Mouse (Mus musculus): ENCODE data around the gene Slc25a27.

GRCm38 (mm10) chr17:43716601-43717000 lies 49.6 kb upstream of the Slc25a27 start:
- TF ChIP-seq CTCF (IDR thresholded peaks at IDR 0.05; ENCODE audit: borderline replicate concordance, extremely low read depth, insufficient read depth, insufficient read length) (no peak), POLR2A (IDR thresholded peaks at IDR 0.05; ENCODE audit: borderline replicate concordance, extremely low read depth, insufficient read depth, insufficient read length, poor library complexity, severe bottlenecking) (no peak)

Measured in brain, embryonic 14.5 days (tissue).